Mouse (Mus musculus): Measurements from ENCODE around the gene Dcun1d5. TPM values are rescaled to one million over a fixed set of nuclear protein-coding genes. Genes with fewer than 3 reads are reported as not detected.

Gene Dcun1d5
- polyA plus RNA-seq, 1 experiment from 2014 or later: 137 TPM

Other genes with a start within 250 kb of the Dcun1d5 start
- gene Dync2h1, start 74 bp upstream of the Dcun1d5 start, polyA plus RNA-seq (2014; fragmentation: Nextera tagmentation; extraction: Ambion mirVana): 22.3 and 24.2 TPM in 2 replicates
- gene Mmp13, start 88.0 kb downstream of the Dcun1d5 start, polyA plus RNA-seq (2014; fragmentation: Nextera tagmentation; extraction: Ambion mirVana): not detected in 2 replicates
- gene Mmp12, start 159.9 kb downstream of the Dcun1d5 start, polyA plus RNA-seq (2014; fragmentation: Nextera tagmentation; extraction: Ambion mirVana): 0.35 TPM in 1 of 2 replicates, not detected in the other
- gene Mmp1b, start 203.5 kb downstream of the Dcun1d5 start, polyA plus RNA-seq (2014; fragmentation: Nextera tagmentation; extraction: Ambion mirVana): not detected in 2 replicates

Measured in neural tube, embryonic 11.5 days (tissue).